Mouse (Mus musculus) fat pad, adult 2 months (tissue): ENCODE data around the gene Adgre5.

ENCODE experiments used
- DNase-seq: peaks from one replicate; pipeline ENCODE4 v3.0.0-alpha.2; 2011; ENCODE audit warnings: low read depth, low spot score; ENCODE audit errors: extremely low read depth

Adgre5 gene

DNA sequence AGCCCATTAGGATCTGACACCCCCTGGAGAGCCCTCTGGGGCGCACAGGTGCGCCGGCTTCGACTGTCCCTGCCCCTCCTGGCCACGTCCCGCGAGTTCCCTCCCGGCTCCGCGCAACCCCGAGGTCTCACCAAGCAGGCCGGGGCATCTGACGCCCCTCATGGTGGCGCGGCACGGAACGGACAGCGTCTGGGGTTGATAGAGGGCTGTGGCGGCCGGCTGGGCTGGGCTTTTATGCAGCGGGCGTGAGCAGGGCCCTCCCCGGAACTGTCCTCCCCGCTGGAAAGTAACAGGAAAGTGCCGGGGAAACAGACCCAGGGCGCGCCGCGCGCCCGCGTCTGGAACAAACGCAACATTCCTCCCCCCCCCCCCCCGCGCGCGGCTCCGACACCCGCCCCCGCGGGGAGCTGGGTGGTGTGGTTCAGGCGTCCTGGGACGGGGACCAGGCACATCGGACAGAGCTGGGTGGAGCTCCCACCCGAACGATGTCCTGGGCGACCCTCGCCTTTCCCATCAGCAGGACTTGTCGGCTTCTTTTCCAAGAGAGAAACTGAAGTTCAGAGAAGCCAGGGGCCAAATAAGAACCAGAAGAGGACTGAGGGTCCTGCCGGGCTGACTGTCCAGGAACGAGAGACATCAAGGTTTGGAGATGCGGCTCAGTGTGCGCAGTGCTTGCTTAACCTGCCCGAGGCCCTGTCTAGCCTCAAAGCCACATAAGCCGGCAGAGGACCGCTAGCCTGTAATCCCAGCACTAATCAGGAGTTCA is at the start of gene Adgre5:
TSS of gene Adgre5 (minus strand) at position 351 of the 766 bp plus-strand sequence.
- DNase-seq: no peak

- DNase-seq: no peak
Observed at GRCm38 (mm10) chr8:83789826-83790225, 48.7 kb upstream of the Adgre5 start.

DNA sequence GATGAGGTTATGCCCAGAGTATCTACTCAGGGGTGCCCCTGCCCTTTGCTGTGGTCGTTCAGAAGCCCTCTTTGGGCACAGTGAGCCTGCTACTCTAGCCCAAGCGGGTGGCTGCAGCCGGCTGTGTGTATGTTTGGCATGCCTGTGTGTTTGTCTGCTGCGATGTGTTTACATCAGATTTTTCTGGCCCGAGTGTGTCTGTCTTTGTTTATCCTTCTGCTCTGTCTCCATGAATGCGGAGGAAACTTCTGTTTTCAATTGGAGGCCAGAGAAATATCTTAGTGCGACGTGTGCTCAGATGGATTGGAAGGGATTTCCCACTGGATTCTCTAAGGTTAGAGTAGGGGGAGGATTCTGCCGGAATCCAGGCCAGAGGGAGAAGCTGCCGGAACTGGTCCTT is 43.9 kb upstream of the Adgre5 start:
- DNase-seq: no peak

- no peak for DNase-seq
Observed at GRCm38 (mm10) chr8:83782832-83783558, 41.9 kb upstream of the Adgre5 start.

DNA sequence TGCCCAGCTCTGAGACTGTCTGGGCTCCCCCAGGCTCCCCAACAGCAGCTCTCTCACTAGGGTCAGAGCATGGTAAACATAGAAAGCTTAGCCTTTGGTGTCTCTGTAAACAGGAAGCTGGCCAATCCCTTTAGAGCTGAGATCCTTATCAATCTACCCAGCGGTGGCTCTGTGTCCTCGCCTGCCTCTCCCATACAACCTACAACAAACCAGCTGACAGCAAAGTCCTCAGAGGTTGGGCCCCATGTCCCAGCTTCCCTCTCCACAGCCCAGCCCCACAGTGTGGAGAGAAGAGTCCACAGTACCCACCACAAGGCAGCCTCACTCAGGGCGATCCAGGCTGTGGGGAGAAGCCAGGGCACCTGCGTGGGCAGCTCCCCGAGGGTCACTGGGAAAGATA is 38.5 kb upstream of the Adgre5 start:
- DNase-seq: no peak

GRCm38 (mm10) chr8:83778051-83778450 is 36.9 kb upstream of the Adgre5 start:
- DNase-seq: no peak

- DNase-seq: no peak
Observed at GRCm38 (mm10) chr8:83776632-83777031, 35.5 kb upstream of the Adgre5 start.

DNA sequence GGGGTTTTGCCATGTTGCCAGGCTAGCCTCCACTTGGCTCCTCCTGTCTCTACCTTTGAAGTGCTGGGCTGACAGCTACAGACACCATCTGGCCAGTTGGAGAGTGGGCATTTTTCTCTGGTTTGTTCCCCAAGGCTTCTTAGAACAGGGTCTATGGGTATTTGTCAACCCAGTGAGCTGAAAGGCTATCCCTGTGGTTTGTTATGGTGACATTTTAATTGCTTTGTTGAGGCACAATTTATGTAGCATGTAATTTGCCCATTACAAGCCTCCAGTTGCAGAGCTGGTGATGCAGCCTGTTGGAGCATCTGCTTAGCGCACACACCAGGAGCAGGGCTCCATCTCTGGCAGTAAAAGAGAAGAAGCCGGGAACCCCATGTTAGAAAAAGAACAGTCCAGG is 33.1 kb upstream of the Adgre5 start:
- DNase-seq: no peak

DNA sequence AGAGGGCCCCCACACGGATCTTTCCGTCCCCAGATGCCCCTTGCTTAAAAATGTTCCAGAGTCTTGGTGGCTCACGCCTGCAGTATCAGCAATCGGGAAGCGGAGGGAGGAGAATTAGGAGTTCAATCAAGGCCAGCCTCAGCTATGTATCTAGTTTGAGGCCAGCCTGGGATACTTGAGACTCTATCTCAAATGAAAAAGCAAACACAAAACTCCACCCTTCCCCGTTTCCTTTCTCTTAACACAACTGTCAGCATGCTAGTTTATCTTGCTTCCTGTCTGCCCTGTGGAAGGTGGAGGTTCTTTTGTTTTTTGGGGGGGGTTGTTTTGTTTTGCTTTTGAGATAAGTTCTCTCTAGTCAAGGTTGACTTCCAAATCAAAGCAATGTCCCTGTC is 32.3 kb upstream of the Adgre5 start:
- no peak for DNase-seq

- no peak for DNase-seq
Observed at GRCm38 (mm10) chr8:83772701-83773451, 31.8 kb upstream of the Adgre5 start.

DNA sequence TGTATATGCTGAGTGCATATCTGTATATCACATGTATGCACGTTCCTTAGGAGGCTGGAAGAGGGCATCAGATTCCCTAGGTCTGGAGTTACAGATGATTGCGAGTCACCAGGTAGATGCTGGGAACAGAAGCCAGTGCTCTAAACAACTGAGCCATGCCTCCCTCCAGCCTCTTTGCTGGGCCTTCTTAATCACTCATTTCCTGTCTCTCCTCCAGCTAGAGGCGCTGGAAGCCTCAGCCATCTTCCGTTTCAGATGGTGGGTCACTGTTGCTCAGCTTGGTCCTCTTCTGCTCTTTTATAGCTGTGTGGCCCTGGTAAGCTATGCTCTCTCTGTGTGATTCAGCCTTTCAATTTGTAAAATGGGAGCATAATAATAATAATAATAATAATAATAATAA is 30.7 kb upstream of the Adgre5 start:
- DNase-seq: no peak

DNA sequence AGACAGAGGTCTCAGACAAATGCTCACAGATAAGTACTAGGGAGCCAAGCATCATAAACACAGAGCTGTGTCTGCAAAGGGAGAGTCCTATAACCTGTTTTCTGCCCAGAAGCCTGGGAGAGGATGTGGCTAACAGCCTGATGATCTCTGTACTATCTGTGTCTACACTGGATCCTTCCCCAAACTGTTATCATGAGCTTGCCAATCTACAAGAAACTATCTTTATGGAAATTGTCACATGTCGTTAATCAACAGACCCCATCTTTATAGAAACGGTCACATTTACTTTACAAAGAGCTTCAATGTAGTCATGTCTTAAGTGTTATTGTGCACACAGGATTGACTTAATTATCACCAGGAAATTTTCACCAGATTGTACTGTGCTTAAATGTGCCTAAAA is 29.5 kb upstream of the Adgre5 start:
- no peak for DNase-seq

GRCm38 (mm10) chr8:83769720-83770119 is 28.6 kb upstream of the Adgre5 start:
- no peak for DNase-seq

GRCm38 (mm10) chr8:83768526-83768925 is 27.4 kb upstream of the Adgre5 start:
- no peak for DNase-seq

- no peak for DNase-seq
Observed at GRCm38 (mm10) chr8:83767442-83767841, 26.3 kb upstream of the Adgre5 start.

DNA sequence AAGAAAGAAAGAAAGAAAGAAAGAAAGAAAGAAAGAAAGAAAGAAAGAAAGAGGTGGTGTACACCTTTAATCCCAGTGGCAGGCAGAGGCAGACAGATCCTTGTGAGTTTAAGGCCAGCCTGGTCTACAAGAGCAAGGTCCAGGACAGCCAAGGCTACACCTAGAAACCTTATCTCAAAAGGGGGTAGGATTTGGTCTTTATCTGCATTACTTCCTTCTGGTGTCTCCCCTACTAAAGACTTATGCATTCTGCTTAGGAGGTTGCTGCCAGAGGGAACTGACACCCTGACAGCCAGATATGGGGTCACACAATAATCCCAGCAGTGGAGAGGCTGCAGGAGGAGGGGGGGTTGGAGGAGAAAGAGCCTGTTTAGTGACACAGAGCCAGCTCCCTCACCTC is 24.5 kb upstream of the Adgre5 start:
- no peak for DNase-seq

- no peak for DNase-seq
Observed at GRCm38 (mm10) chr8:83764717-83765116, 23.6 kb upstream of the Adgre5 start.

DNA sequence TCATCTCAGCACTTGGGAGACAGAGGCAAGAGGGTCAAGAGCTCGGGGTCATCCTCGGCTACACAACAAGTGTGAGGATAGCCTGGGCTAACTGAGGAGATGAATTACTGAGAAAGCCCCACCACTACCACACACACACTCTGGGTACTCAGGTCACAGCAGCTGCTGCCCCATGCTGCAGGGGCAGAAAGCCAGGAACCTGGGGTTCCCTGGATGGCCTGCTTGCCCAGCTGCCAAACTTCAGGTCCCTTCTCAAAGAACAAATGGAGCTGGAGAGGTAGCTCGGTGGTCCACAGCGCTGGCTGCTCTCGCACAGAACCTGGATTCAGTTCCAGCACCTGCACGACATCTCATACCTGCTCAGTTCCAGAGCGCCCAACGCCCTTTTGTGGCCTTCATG is 23.0 kb upstream of the Adgre5 start:
- DNase-seq: no peak

DNA sequence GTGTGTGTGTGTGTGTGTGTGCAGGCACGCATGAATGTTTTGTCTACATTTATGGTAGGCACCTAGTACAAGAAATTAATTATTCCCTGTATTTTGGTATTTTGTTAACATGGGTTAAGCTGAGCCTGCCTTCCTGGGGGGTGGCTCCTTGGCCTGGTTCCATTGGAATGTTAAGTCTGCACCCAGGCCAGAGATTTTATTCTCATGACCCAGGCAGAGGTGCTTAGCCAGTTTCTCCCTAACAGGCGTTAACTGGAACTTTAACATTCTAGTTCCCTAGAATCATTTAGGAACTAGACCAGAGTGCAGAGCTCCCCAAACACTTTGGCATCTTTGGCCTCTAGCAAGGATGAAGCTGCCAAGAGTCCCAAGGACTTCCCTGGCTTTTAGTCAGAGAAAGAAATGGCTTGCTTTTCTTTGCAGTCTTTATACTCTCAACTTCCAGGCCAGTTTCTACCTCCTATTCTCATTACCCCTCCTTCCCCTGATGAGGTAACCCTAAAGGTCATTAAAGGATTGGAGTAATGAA is 18.2 kb upstream of the Adgre5 start:
- no peak for DNase-seq

GRCm38 (mm10) chr8:83758298-83758697 is 17.2 kb upstream of the Adgre5 start:
- DNase-seq: no peak

- no peak for DNase-seq
Observed at GRCm38 (mm10) chr8:83757084-83757607, 16.0 kb upstream of the Adgre5 start.
